Mouse (Mus musculus): ENCODE measurements at regions not wholly inside any gene's neighbourhood (a gene's known extent, or its start where the extent isn't known, plus 50 kb on each side); places are given as distances from the start of the nearest gene placed in this dataset.

GRCm38 (mm10) chr13:44360725-44361290 is 368.5 kb upstream of the Jarid2 start:
- ATAC-seq (replicated peaks; ENCODE audit: low read depth, poor library complexity, severe bottlenecking): no peak

GRCm38 (mm10) chr13:44362293-44363005 is 366.8 kb upstream of the Jarid2 start:
- ATAC-seq (replicated peaks; ENCODE audit: low read depth, poor library complexity, severe bottlenecking): no peak

- no peak for ATAC-seq (replicated peaks; ENCODE audit: low read depth, poor library complexity, severe bottlenecking)
These were observed 366.3 kb upstream of the Jarid2 start for GRCm38 (mm10) chr13:44363016-44363415.

- no peak for ATAC-seq (replicated peaks; ENCODE audit: low read depth, poor library complexity, severe bottlenecking)
These were observed 360.0 kb upstream of the Jarid2 start for GRCm38 (mm10) chr13:44369301-44369700.

GRCm38 (mm10) chr13:44372361-44372877 is 356.9 kb upstream of the Jarid2 start:
- ATAC-seq (replicated peaks; ENCODE audit: low read depth, poor library complexity, severe bottlenecking): peak; percentile 81

GRCm38 (mm10) chr13:44375476-44376159 is 353.7 kb upstream of the Jarid2 start:
- no peak for ATAC-seq (replicated peaks; ENCODE audit: low read depth, poor library complexity, severe bottlenecking)

GRCm38 (mm10) chr13:44376160-44376488 is 353.1 kb upstream of the Jarid2 start:
- ATAC-seq (replicated peaks; ENCODE audit: low read depth, poor library complexity, severe bottlenecking): no peak

GRCm38 (mm10) chr13:44381721-44382450 is 347.4 kb upstream of the Jarid2 start:
- ATAC-seq (replicated peaks; ENCODE audit: low read depth, poor library complexity, severe bottlenecking): no peak

GRCm38 (mm10) chr13:44383322-44383721 is 346.0 kb upstream of the Jarid2 start:
- ATAC-seq (replicated peaks; ENCODE audit: low read depth, poor library complexity, severe bottlenecking): no peak

- no peak for ATAC-seq (replicated peaks; ENCODE audit: low read depth, poor library complexity, severe bottlenecking)
These were observed 342.5 kb upstream of the Jarid2 start for GRCm38 (mm10) chr13:44386767-44387166.

- ATAC-seq (replicated peaks; ENCODE audit: low read depth, poor library complexity, severe bottlenecking): no peak
These were observed 339.6 kb upstream of the Jarid2 start for GRCm38 (mm10) chr13:44389696-44390095.

GRCm38 (mm10) chr13:44390666-44391390 is 338.4 kb upstream of the Jarid2 start:
- no peak for ATAC-seq (replicated peaks; ENCODE audit: low read depth, poor library complexity, severe bottlenecking)

- no peak for ATAC-seq (replicated peaks; ENCODE audit: low read depth, poor library complexity, severe bottlenecking)
These were observed 335.3 kb upstream of the Jarid2 start for GRCm38 (mm10) chr13:44394016-44394415.

GRCm38 (mm10) chr13:44398613-44399369 is 330.5 kb upstream of the Jarid2 start:
- no peak for ATAC-seq (replicated peaks; ENCODE audit: low read depth, poor library complexity, severe bottlenecking)

- ATAC-seq (replicated peaks; ENCODE audit: low read depth, poor library complexity, severe bottlenecking): no peak
These were observed 329.9 kb upstream of the Jarid2 start for GRCm38 (mm10) chr13:44399370-44399685.

- ATAC-seq (replicated peaks; ENCODE audit: low read depth, poor library complexity, severe bottlenecking): no peak
These were observed 329.4 kb upstream of the Jarid2 start for GRCm38 (mm10) chr13:44399831-44400321.

- ATAC-seq (replicated peaks; ENCODE audit: low read depth, poor library complexity, severe bottlenecking): no peak
These were observed 325.2 kb upstream of the Jarid2 start for GRCm38 (mm10) chr13:44404010-44404575.

GRCm38 (mm10) chr13:44407307-44407706 is 322.0 kb upstream of the Jarid2 start:
- ATAC-seq (replicated peaks; ENCODE audit: low read depth, poor library complexity, severe bottlenecking): 0 out of 2 replicates have a peak, but pooled peaks have one; percentile 53

GRCm38 (mm10) chr13:44408619-44408959 is 320.7 kb upstream of the Jarid2 start:
- ATAC-seq (replicated peaks; ENCODE audit: low read depth, poor library complexity, severe bottlenecking): no peak
